Mouse (Mus musculus) kidney, adult 2 months (tissue): ENCODE data around the gene Acvr1.

Experiments used
- CTCF ChIP-seq: fragments of 200-500 bp; conservative IDR thresholded peaks from 2 replicates; pipeline ENCODE4 v1.5.1; 2011; ENCODE audit warnings: low read depth, mild to moderate bottlenecking, control low read depth, low read length, moderate library complexity, mixed read lengths; ENCODE audit not compliant: insufficient read depth, insufficient read length
- POLR2A ChIP-seq: fragments of 200-500 bp; IDR thresholded peaks from one replicate; pipeline ENCODE4 v1.6.1; 2011; ENCODE audit warnings: low read depth, low read length, control low read depth

GRCm38 (mm10) chr2:58379475-58379874 lies 187.5 kb downstream of the Acvr1 start:
- TF ChIP-seq POLR2A: no peak
- TF ChIP-seq CTCF: no peak
